Mouse (Mus musculus) limb, embryonic 12.5 days (tissue): Measurements from ENCODE around the gene Jazf1. TPM values are rescaled to one million over a fixed set of nuclear protein-coding genes. Genes with fewer than 3 reads are reported as not detected.

ENCODE experiments used
- ATAC-seq: fragments of 200-750 bp; cut with Nextera tagmentation; 2 replicates; pipeline ENCODE4 v1.8.0; 2017; ENCODE audit warnings: low read depth, moderate TSS enrichment; ENCODE audit not compliant: insufficient number of reproducible peaks, insufficient read depth, low FRiP score, low TSS enrichment
- H3K27ac ChIP-seq: fragments of 300-500 bp; sonication (generic); 2 replicates; pipeline ENCODE4 v1.5.1; 2016; ENCODE audit warnings: mild to moderate bottlenecking, moderate library complexity
- H3K27me3 ChIP-seq: fragments of 300-500 bp; sonication (generic); 2 replicates; pipeline ENCODE4 v1.6.1; 2016; ENCODE audit warnings: mild to moderate bottlenecking, moderate library complexity
- H3K36me3 ChIP-seq: fragments of 300-500 bp; sonication (generic); 2 replicates; pipeline ENCODE4 v1.6.1; 2016; ENCODE audit warnings: mild to moderate bottlenecking, moderate library complexity
- H3K4me1 ChIP-seq: fragments of 300-500 bp; sonication (generic); replicated peaks from 2 replicates; pipeline ENCODE4 v1.6.1; 2016
- H3K4me2 ChIP-seq: fragments of 300-500 bp; sonication (generic); 2 replicates; pipeline ENCODE4 v1.6.1; 2016; ENCODE audit warnings: mild to moderate bottlenecking, moderate library complexity
- H3K4me3 ChIP-seq: fragments of 300-500 bp; sonication (generic); replicated peaks from 2 replicates; pipeline ENCODE4 v1.5.1; 2016; ENCODE audit warnings: mild to moderate bottlenecking
- H3K9ac ChIP-seq: fragments of 300-500 bp; sonication (generic); replicated peaks from 2 replicates; pipeline ENCODE4 v1.6.1; 2016; ENCODE audit warnings: mild to moderate bottlenecking, moderate library complexity
- H3K9me3 ChIP-seq: fragments of 300-500 bp; sonication (generic); 2 replicates; pipeline ENCODE4 v1.6.1; 2016; ENCODE audit warnings: mild to moderate bottlenecking, moderate library complexity
- WGBS: fragments of 180-500 bp; shearing (Covaris S2); methylation state at CpG from one replicate; pipeline ENCODE4 v1.1.7; 2016; 5-methylcytosine and 5-hydroxymethylcytosine counted together
- polyA plus RNA-seq: library from polyadenylated mRNA; unstranded; fragments of >200 nt; fragmentation: Nextera tagmentation; extraction: Ambion mirVana; gene quantifications from 2 replicates; pipeline ENCODE4 v1.2.1, GENCODE M21; 2016

The Jazf1 gene
- polyA plus RNA-seq, 1 experiment from 2014 or later = 12.8 TPM

DNA sequence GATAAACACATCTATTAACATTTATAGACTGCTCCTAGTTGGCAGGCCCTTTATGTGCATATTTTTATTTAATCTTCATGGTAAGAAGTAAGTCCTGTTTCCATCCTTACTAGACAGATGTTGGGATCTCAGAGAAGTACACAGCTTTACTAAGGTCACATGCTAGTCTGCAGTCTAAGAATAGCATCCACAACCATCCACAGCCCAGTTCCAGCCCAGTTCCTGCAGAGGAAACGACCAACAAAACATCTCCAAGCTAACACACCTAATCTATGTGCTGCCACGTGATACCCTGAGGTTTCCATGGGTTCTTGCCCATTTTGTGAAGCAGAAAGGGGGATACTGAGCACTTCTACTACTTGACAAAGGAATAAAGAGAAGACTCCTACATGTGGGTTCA lies 13.5 kb downstream of the Jazf1 start:
- Histone ChIP-seq H3K4me2 (no peak overlapping the region), H3K4me3 (no peak overlapping the region), H3K4me1 (no peaks in the 10 kb centered on the region; the same call in 1 of the 2 replicates), H3K9ac (no peak overlapping the region), H3K27me3 (no peaks in the 10 kb centered on the region), H3K27ac (no peak overlapping the region), H3K9me3 (no peaks in the 10 kb centered on the region), H3K36me3 (no peaks in the 10 kb centered on the region)
- WGBS = 60% methylated on average over 2 of the region's 2 CpGs
- no peak for ATAC-seq

DNA sequence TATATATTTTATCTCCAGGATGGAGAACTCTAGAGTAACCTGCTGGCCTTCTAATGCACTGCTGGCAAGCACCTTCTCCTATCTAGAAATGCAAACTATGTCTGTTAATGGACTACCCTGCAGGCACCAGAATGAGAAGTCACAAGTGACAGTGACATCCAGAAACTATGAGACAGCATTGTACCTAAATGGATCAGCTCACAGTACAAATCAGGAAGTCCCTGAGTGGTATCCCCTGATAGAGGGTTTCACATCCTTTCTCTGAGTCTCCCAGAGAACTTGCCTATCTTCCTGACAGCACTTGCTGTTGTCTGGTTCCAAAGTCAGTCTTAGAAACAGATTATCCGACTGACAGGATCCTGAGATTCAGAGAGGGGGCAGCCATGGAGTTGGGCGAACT lies 22.9 kb downstream of the Jazf1 start:
- no peaks in the 10 kb centered on the region for H3K36me3 ChIP-seq
- H3K4me2 ChIP-seq = no peak overlapping the region
- H3K9me3 ChIP-seq = no peaks in the 10 kb centered on the region
- peaks cover 7% of the 10 kb centered on the region for H3K4me1 ChIP-seq
- no peak overlapping the region for H3K9ac ChIP-seq
- no peak overlapping the region for H3K4me3 ChIP-seq
- WGBS = 85% methylated on average over 2 of the region's 2 CpGs
- no peak for ATAC-seq
- H3K27ac ChIP-seq = no peak overlapping the region
- H3K27me3 ChIP-seq = no peaks in the 10 kb centered on the region

DNA sequence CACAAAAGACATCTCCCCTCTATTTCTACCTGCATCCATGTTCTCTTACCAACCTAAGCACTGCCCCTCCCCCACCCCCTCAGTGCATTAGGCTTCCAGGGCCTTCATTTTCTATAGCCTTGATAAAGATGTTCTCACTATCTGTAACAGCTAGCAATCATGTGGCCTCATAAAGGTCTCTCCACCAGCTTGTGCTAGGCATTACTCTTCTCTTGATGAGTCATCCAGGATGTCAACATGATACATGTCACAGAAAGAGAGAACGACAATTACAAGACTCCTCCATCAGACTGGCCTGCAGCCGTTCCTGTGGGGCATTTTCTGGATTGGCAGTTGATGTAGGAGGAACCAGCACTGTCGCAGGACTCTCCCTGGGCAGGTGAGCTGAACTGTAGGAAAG lies 30.3 kb downstream of the Jazf1 start:
- Histone ChIP-seq H3K27me3 (no peaks in the 10 kb centered on the region), H3K4me1 (no peaks in the 10 kb centered on the region), H3K9me3 (no peaks in the 10 kb centered on the region), H3K27ac (no peak overlapping the region), H3K36me3 (no peaks in the 10 kb centered on the region), H3K9ac (no peak overlapping the region), H3K4me3 (no peak overlapping the region), H3K4me2 (no peak overlapping the region)
- no peak for ATAC-seq
- WGBS = 67% methylated on average over 3 of the region's 3 CpGs

DNA sequence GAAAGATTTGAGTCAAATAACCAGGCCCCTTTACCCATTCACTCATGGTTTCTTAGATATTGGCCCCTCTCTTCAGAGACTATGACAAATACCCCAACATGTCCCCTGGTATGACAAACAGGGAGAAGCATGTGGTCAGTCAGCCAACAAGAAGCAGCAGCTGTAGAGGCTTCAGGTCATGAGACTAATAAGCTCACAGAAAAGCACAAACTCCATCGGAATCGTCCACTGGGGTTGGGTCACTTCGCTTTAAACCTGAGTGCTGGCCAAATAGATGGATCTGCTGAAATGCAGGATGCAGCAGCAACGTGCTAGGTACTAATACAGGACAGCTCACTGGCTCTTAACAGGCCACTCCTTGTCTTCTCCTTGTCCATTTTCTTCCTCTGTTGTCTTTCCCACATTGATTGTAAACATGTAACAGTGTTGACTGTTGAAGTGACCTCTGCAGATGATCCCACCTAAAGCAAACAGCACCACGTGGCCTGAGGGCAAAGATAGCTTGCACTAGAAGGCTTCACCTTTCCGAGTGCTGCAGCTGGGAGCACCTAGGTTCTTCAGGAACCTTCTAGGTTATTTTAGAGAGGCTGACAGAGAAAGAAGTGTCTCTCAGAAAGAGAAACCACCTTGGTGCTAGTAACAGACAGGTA lies 33.9 kb downstream of the Jazf1 start:
- H3K27me3 ChIP-seq = no peaks in the 10 kb centered on the region
- no peak overlapping the region for H3K4me2 ChIP-seq
- H3K9me3 ChIP-seq = no peaks in the 10 kb centered on the region
- no peak for ATAC-seq
- no peak overlapping the region for H3K4me3 ChIP-seq
- no peak overlapping the region for H3K9ac ChIP-seq
- H3K27ac ChIP-seq = no peak overlapping the region
- WGBS = 85% methylated on average over 6 of the region's 6 CpGs
- H3K4me1 ChIP-seq = no peaks in the 10 kb centered on the region
- H3K36me3 ChIP-seq = no peaks in the 10 kb centered on the region

DNA sequence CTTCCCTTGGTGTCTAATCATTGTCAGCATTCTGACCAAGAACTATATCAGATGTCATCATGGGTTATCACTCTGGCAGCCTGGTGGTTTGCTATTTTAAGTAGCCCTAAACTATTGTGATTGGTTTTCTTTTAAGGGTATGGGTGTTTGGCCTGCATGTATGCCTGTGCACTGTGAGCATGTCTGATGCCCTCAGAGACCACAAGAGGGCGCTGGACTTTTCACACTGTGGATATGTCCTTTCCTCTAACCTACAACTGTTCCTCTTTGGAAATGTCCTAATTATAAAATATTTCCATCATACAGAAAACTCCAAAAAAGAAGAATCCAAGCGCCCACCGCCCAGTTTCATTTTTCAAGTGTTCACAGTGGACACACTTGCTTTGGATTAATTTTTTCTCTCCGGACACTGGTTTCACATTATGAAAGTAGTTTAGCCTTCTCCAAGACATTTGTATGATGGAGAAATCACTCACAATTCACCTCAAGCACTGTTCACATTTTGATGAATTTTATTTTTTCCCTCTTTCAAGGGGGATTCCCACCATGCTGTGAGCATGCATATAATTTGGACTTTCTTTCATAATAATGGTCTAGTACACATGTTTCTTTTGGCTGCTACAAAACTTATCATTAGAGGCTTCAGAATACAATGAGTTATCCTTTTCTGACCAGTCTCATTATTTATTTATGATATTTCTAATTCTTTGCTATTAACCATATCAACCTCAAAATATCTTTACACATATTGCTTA lies 35.5 kb downstream of the Jazf1 start:
- H3K4me2 ChIP-seq = no peak overlapping the region
- H3K4me3 ChIP-seq = no peak overlapping the region
- no peaks in the 10 kb centered on the region for H3K27me3 ChIP-seq
- 65% methylated on average over 4 of the region's 4 CpGs for WGBS
- no peaks in the 10 kb centered on the region for H3K36me3 ChIP-seq
- no peak overlapping the region for H3K27ac ChIP-seq
- no peak overlapping the region for H3K9ac ChIP-seq
- no peaks in the 10 kb centered on the region for H3K4me1 ChIP-seq
- H3K9me3 ChIP-seq = no peaks in the 10 kb centered on the region
- no peak for ATAC-seq

DNA sequence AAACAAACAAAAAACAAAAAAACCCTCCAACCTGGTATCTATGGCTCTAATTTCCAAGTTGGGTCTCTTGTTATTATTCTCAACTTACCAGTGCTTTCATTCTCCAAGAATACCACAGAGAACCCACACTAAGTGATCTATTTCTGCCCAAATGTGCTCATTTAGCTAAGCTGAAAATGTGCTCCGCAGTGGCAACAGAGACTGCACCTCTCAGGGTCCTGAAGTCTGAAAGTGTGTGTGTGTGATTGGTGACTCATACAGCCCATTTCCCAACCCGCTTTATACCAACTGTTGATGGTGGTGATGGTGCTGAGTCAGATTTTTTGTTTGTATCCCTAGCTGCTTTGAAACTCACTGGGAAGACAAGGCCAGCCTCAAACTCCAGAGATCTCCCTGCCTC lies 46.4 kb downstream of the Jazf1 start:
- WGBS = 89% methylated on average over 2 of the region's 2 CpGs
- Histone ChIP-seq H3K4me1 (peaks cover 39% of the 10 kb centered on the region), H3K27ac (no peak overlapping the region), H3K36me3 (no peaks in the 10 kb centered on the region), H3K9ac (no peak overlapping the region), H3K27me3 (no peaks in the 10 kb centered on the region), H3K4me3 (no peak overlapping the region), H3K9me3 (no peaks in the 10 kb centered on the region), H3K4me2 (no peak overlapping the region)
- ATAC-seq = no peak

DNA sequence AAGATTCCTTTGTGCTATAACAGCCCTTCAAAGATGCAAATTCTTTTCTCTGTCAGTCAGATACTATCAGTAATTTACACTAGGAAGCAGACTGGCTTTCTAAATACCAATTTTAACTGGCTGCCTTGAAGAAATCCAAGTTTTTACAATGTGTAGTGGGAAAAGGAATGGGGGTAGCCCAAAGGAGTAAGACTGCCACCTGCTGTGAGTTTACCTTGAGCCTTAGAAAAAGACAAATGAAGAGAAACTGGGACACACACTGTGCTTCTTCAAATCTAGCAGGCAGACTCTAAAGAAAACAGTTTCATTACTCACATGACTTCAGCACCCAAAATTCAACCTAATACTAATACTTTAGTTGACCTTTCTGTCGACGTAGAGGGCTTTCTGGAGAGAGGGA lies 47.4 kb downstream of the Jazf1 start:
- Histone ChIP-seq H3K27me3 (no peaks in the 10 kb centered on the region), H3K9ac (no peak overlapping the region), H3K4me1 (peaks cover 41% of the 10 kb centered on the region), H3K27ac (peak overlapping the region; percentile 81), H3K9me3 (no peaks in the 10 kb centered on the region), H3K36me3 (no peaks in the 10 kb centered on the region), H3K4me3 (no peak overlapping the region), H3K4me2 (no peak overlapping the region)
- ATAC-seq = no peak
- 53% methylated on average over 2 of the region's 2 CpGs for WGBS

DNA sequence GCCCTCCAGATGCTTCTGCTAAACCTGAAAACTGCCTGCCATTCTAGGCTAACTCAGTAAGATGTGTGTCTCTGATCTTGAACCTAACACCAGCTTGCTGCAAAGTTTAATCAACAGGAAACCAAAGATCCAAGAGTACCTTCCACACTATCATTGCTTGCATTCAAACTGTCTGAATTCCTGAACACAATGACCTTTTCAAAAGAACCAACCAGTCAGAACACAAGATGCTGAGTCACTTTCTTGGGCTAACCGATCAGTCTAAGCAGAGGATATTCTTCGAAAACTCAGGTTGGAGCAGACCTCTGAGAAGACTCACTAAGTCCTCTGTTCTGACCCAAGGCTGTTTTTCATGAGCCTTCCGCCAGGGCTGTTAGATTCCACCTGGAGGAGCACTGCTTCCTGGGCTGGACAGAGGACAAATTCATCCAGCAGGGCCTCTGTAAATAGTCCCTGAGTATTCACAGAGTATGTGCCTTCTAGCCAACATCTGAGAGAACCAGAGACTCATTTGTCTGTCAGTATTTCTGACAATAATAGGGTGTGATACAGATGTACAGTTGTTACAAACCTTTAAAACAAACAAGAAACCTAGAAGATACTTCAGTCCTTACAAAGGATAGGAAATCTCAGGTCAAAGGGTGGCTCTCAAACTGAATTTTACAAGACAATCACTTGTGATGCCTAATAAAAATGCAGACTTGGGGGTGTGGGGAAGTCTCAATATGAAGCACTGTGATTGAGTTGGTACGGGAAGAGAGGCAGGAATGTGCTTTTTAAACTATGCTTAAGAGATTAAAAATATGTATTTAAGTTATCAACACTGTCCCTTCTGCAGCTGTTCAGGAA lies 50.9 kb downstream of the Jazf1 start:
- Histone ChIP-seq H3K4me3 (no peak overlapping the region), H3K4me2 (no peak overlapping the region), H3K4me1 (peaks cover 28% of the 10 kb centered on the region), H3K27me3 (no peaks in the 10 kb centered on the region), H3K36me3 (no peaks in the 10 kb centered on the region), H3K27ac (no peak overlapping the region), H3K9me3 (no peaks in the 10 kb centered on the region), H3K9ac (no peak overlapping the region)
- WGBS = 60% methylated on average over 4 of the region's 4 CpGs
- no peak for ATAC-seq

DNA sequence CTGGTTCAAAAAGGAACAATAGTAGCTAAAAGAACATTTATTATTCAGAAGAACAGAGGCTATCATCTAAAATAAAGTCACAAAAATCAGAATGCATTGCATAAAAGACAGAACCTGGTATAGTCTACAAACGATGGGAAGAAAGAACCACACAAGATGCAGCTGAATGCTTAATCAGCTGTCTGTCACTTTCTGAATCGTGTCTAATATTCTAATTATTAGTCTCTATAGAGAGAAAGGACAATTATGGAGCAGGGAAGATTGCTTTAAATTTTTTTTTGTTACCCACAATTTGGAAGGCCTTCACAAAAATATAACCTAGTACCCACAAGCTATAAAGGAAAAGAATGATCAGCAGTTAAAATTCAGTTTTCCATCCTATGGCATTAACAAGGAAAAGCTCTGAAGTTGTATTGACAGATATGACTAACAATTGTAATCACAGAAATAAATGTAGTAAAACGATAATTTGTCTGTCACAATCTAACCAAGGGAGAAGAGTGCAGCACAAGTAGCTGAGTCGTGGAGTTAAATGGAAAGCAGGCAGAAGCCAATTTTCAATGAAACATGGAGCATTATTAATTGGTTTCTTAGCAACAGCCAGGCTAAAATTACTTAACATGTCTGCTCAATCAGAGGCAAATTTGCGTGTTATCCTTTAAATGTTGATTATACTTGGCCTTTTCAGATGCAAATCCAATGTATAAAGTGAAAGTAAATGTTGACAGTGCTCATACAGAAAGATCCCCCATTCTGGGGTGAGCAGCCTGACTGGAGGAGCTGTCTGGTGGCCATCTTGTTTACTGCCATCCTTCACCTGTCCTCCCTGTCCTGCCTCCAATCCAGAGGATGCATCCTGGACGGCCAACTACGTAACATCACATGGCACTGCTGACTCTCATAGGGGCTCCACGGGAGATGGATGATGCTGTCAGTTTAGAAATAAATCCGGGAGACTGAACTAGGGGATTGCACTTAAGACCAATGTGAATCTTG lies 53.7 kb downstream of the Jazf1 start:
- Histone ChIP-seq H3K9ac (no peak overlapping the region), H3K36me3 (no peaks in the 10 kb centered on the region), H3K9me3 (no peaks in the 10 kb centered on the region), H3K4me2 (no peak overlapping the region), H3K4me3 (no peak overlapping the region), H3K27ac (no peak overlapping the region), H3K4me1 (peaks cover 21% of the 10 kb centered on the region), H3K27me3 (no peaks in the 10 kb centered on the region)
- no peak for ATAC-seq
- WGBS = 85% methylated on average over 9 of the region's 9 CpGs

DNA sequence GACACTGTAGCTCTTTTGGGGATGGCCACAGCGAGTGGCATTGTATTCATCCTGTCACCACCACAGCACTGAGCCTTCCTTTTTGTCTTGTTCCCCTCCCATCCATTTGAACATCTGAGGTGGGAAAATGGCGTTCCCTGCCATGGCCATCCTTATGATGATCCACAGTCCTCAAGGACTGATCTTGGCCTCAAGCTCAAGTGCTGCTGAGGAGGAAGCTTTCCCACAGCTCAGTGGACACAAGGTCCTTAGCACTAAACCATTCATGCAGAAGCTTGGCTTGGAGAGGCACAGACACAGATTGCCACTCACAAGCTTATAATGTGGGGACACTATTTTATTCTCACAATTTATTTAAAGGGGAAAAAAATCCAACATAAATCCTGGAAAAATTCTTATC lies 58.1 kb downstream of the Jazf1 start:
- 89% methylated on average over 2 of the region's 2 CpGs for WGBS
- ATAC-seq = no peak

More for the DNA sequence above, 58.1 kb downstream of the Jazf1 start:
- Histone ChIP-seq H3K4me3 (no peak overlapping the region), H3K4me2 (no peak overlapping the region), H3K9me3 (no peaks in the 10 kb centered on the region), H3K36me3 (no peaks in the 10 kb centered on the region), H3K27me3 (no peaks in the 10 kb centered on the region), H3K9ac (no peak overlapping the region), H3K27ac (no peak overlapping the region), H3K4me1 (peaks cover 28% of the 10 kb centered on the region)
